Mouse (Mus musculus) inflammation-experienced regulatory T-cells, adult 16 weeks (primary cell): Measurements from ENCODE around the gene Tm7sf2. TPM values are rescaled to one million over a fixed set of nuclear protein-coding genes. Genes with fewer than 3 reads are reported as not detected.

ENCODE experiments used
- polyA plus RNA-seq: library from polyadenylated mRNA; unstranded; fragments of 100-300 nt; shearing (Covaris generic); gene quantifications from one replicate; pipeline ENCODE4 v1.2.1, GENCODE M21; 2017

Tm7sf2 gene
- polyA plus RNA-seq, result 20.5 TPM

GRCm38 (mm10) chr19:6067724-6068415 lies at the start of gene Tm7sf2:
Tm7sf2 (minus strand) TSS chr19:6068373.

DNA sequence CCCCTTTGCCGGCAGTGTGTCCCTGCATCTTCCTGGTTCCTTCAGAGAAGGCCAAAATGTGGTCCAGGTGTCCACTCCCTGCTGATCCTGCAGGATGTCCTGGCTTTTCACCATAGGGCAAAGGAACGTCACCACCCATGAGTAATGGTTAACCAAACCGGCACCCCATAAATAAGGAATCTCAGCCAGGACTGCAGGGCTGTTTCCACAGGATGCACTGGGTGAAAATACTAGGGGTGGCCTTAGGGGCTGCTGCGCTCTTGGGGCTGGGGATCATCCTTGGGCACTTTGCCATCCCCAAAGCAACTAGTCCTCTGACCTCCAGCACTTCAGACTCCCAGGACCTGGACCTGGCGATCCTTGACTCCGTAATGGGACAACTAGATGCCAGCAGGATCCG lies 37.4 kb upstream of the Tm7sf2 start, which contains the start of gene Naaladl1:
Gene Naaladl1, plus strand, starts transcription at position 197 of the 400 bp plus-strand sequence.

GRCm38 (mm10) chr19:6094119-6094518 lies 25.9 kb upstream of the Tm7sf2 start, which contains the start of gene AC131692.1:
AC131692.1 (plus strand) TSS chr19:6094419.

DNA sequence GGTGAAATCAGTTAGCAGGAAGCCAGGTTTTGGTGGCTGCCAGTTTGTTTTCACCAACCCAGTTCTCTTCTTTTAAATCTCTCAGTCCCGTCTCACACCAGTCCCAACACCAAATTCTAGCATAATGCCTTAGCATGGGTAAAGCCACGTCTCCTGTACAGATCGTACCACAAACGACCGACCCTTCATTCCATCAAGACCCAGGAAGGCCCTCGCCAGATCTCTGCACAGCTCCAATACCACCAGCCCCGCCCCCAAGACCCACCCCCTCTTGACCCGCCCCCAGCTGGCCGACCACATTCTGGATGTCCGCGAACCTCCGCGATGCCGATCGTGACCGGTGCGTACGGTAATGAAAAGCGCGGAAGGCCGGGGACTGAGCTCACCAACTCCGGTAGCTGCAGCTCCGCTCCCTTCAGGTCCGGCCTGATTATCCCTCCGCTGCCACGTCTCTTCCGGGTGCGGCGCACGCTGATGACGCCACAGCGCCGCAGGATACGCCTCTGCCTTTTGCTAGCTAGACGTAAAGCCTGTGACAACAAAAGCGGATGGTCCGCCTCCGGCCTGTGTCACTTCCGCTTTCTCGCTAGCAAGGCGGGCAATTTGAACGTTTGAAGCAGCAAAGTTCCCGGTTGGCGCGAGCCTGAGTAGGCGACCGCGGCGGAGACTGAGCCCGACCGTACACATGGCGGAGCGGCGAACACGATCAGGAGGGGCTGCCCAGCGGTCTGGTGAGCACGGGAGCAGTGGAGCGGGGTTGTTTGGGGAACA lies 16.5 kb upstream of the Tm7sf2 start, which contains the start of the genes Zfpl1 and Cdca5:
Gene Zfpl1, minus strand, starts transcription at position 479 of the 771 bp plus-strand sequence.
Gene Cdca5, plus strand, starts transcription at position 506 of the 771 bp plus-strand sequence.

GRCm38 (mm10) chr19:6082156-6082555 lies 14.0 kb upstream of the Tm7sf2 start, which contains the start of gene Gm28374:
Gm28374 (minus strand) TSS chr19:6082256.

GRCm38 (mm10) chr19:6079983-6080480 lies 11.9 kb upstream of the Tm7sf2 start, which contains the start of gene Tmem262:
Tmem262 (plus strand) TSS chr19:6080033.

GRCm38 (mm10) chr19:6076564-6077393 lies 8.6 kb upstream of the Tm7sf2 start, which contains the start of gene Vps51:
Vps51 (minus strand) TSS chr19:6077231.

GRCm38 (mm10) chr19:6061021-6061533 lies 7.1 kb downstream of the Tm7sf2 start, which contains the start of gene Znhit2:
Znhit2 (plus strand) TSS chr19:6061192.

DNA sequence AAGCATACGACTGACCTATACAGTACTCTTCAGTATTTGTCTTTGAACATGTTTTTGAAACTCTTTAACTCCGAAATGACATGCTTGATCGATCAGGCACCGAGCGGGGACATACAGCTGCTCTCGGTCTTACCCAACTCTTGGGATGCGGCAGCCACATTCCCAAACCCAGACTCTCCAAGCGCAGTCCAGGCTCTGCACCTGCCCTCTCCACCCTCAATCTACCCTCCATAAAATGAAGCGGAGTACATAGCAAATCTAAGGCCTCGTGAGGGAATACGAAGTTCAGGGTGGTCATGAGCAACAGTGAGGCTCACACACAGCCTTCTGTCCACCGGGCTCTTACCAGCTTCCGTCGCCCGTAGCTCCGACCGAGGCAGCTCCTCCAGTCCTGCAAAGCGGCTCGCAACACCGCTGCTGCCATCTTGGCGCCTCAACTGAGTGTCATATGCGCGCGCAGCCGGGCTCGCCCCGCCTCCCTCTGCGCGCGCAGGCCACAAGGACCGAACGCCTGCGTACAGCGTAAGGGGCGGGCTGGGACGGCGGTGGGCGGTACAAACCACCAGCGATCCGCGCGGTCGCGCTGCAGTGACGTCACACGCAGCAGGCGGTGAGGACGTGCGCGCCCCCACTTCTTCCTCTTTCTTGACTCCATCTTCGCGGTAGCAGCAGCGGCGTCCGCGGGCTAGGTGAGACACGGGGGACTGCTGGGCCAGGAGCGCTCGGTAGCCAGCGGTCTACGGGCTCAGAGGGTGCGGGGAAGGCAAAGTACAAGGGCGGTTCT lies 10.7 kb downstream of the Tm7sf2 start, which contains the start of the genes Mrpl49 and Fau:
Gene Mrpl49, minus strand, starts transcription at position 473 of the 784 bp plus-strand sequence.
Gene Fau, plus strand, starts transcription at position 532 of the 784 bp plus-strand sequence.

GRCm38 (mm10) chr19:6046294-6047153 lies 21.6 kb downstream of the Tm7sf2 start, which contains the start of gene Syvn1:
Syvn1 (plus strand) TSS chr19:6046576.

GRCm38 (mm10) chr19:6015511-6016315 lies 52.5 kb downstream of the Tm7sf2 start, which contains the start of gene Capn1:
Capn1 (minus strand) TSS chr19:6015897.

Other genes with a start within 250 kb of the Tm7sf2 start
- gene Frmd8, start 193.1 kb downstream of the Tm7sf2 start, polyA plus RNA-seq, result 341 TPM
- gene Slc25a45, start 190.6 kb downstream of the Tm7sf2 start, polyA plus RNA-seq, result 49.6 TPM
- 0.65 TPM for gene Tigd3, start 174.2 kb downstream of the Tm7sf2 start, polyA plus RNA-seq
- 210 TPM for gene Dpf2, start 155.4 kb downstream of the Tm7sf2 start, polyA plus RNA-seq
- 0.34 TPM for gene Cdc42ep2, start 143.6 kb downstream of the Tm7sf2 start, polyA plus RNA-seq
- gene Pola2, start 104.2 kb downstream of the Tm7sf2 start, polyA plus RNA-seq, result 56.4 TPM
- gene Slc22a20, start 82.2 kb downstream of the Tm7sf2 start, polyA plus RNA-seq, result not detected
- gene Capn1, start 52.5 kb downstream of the Tm7sf2 start, polyA plus RNA-seq, result 71.0 TPM
- 63.0 TPM for gene Syvn1, start 21.8 kb downstream of the Tm7sf2 start, polyA plus RNA-seq
- gene Mrpl49, start 10.6 kb downstream of the Tm7sf2 start, polyA plus RNA-seq, result 56.0 TPM
- 820 TPM for gene Fau, start 10.5 kb downstream of the Tm7sf2 start, polyA plus RNA-seq
- 10.9 TPM for gene Znhit2, start 7.2 kb downstream of the Tm7sf2 start, polyA plus RNA-seq
- gene Vps51, start 8.9 kb upstream of the Tm7sf2 start, polyA plus RNA-seq, result 98.9 TPM
- gene Tmem262, start 11.7 kb upstream of the Tm7sf2 start, polyA plus RNA-seq, result not detected
- 0.73 TPM for gene Gm28374, start 13.9 kb upstream of the Tm7sf2 start, polyA plus RNA-seq
- 53.7 TPM for gene Zfpl1, start 16.6 kb upstream of the Tm7sf2 start, polyA plus RNA-seq
- 5.6 TPM for gene Cdca5, start 16.6 kb upstream of the Tm7sf2 start, polyA plus RNA-seq
- gene AC131692.1, start 26.0 kb upstream of the Tm7sf2 start, polyA plus RNA-seq, result not detected
- not detected for gene Naaladl1, start 37.4 kb upstream of the Tm7sf2 start, polyA plus RNA-seq
- gene Sac3d1, start 50.3 kb upstream of the Tm7sf2 start, polyA plus RNA-seq, result 2.7 TPM
- gene Snx15, start 59.9 kb upstream of the Tm7sf2 start, polyA plus RNA-seq, result 43.1 TPM
- gene Batf2, start 72.6 kb upstream of the Tm7sf2 start, polyA plus RNA-seq, result not detected
- gene Arl2, start 73.2 kb upstream of the Tm7sf2 start, polyA plus RNA-seq, result 25.0 TPM
- 0.28 TPM for gene Majin, start 116.0 kb upstream of the Tm7sf2 start, polyA plus RNA-seq
- gene Gpha2, start 158.0 kb upstream of the Tm7sf2 start, polyA plus RNA-seq, result not detected
- 14.8 TPM for gene Ppp2r5b, start 167.5 kb upstream of the Tm7sf2 start, polyA plus RNA-seq
- gene Atg2a, start 173.3 kb upstream of the Tm7sf2 start, polyA plus RNA-seq, result 48.1 TPM
- gene Ehd1, start 208.4 kb upstream of the Tm7sf2 start, polyA plus RNA-seq, result 25.5 TPM
- 0.37 TPM for gene Cdc42bpg, start 238.1 kb upstream of the Tm7sf2 start, polyA plus RNA-seq